Comparison of ENCODE assay signal across 8 mouse cellular contexts in genomic region chr14:25725690-25726089, GRCm38 (mm10). TPM values are rescaled to one million over a fixed set of nuclear protein-coding genes. Genes with fewer than 3 reads are reported as not detected.
DNase-seq lines count a peak whose midpoint lies in the region; ATAC-seq and TF ChIP-seq lines count a peak whose summit lies in the region.

No protein-coding gene starts in this region.

- H3K9ac ChIP-seq in embryonic facial prominence, embryonic 13.5 days = 0 out of 2 replicates have a peak overlapping the region, but pooled peaks have one; percentile 36
- H3K9ac ChIP-seq in intestine, embryonic 15.5 days = no peak overlapping the region
- H3K9ac ChIP-seq in liver, embryonic 16.5 days (ENCODE audit: low read depth, low read length) = no peak overlapping the region

- H3K4me1 ChIP-seq in kidney, adult 2 months (ENCODE audit: control insufficient read depth, insufficient read depth, low read length) = no peaks in the 10 kb centered on the region
- peaks cover 34% of the 10 kb centered on the region for H3K4me1 ChIP-seq in embryonic facial prominence, embryonic 13.5 days
- peaks cover 33% of the 10 kb centered on the region for H3K4me1 ChIP-seq in intestine, embryonic 15.5 days (replicated peaks)
- peaks cover 16% of the 10 kb centered on the region for H3K4me1 ChIP-seq in liver, embryonic 16.5 days (ENCODE audit: control insufficient read depth, low read depth, low read length)

- H3K4me2 ChIP-seq in embryonic facial prominence, embryonic 13.5 days = no peak overlapping the region
- H3K4me2 ChIP-seq in intestine, embryonic 15.5 days (replicated peaks) = no peak overlapping the region
- no peak overlapping the region for H3K4me2 ChIP-seq in liver, embryonic 16.5 days (ENCODE audit: low read depth, low read length)

- WGBS in kidney, adult 2 months = 19% methylated on average over 4 of the region's 4 CpGs
- WGBS in embryonic facial prominence, embryonic 13.5 days = 24% methylated on average over 4 of the region's 4 CpGs
- 28% methylated on average over 4 of the region's 4 CpGs for WGBS in intestine, embryonic 15.5 days
- 29% methylated on average over 4 of the region's 4 CpGs for WGBS in liver, embryonic 16.5 days (ENCODE audit: insufficient replicate concordance)

- H3K36me3 ChIP-seq in kidney, adult 2 months (ENCODE audit: control insufficient read depth, insufficient read depth, low read length) = no peaks in the 10 kb centered on the region
- peaks cover 11% of the 10 kb centered on the region for H3K36me3 ChIP-seq in embryonic facial prominence, embryonic 13.5 days
- 0 out of 2 replicates have a peak, but pooled peaks cover 3% of the 10 kb centered on the region for H3K36me3 ChIP-seq in intestine, embryonic 15.5 days
- no peaks in the 10 kb centered on the region for H3K36me3 ChIP-seq in liver, embryonic 16.5 days (ENCODE audit: control insufficient read depth, insufficient read depth)

- no peak overlapping the region for H3K27ac ChIP-seq in kidney, adult 2 months (ENCODE audit: insufficient read depth, low read depth, low read length)
- peak overlapping the region; percentile 52 for H3K27ac ChIP-seq in embryonic facial prominence, embryonic 13.5 days
- peak overlapping the region; percentile 77 for H3K27ac ChIP-seq in intestine, embryonic 15.5 days
- H3K27ac ChIP-seq in liver, embryonic 16.5 days (ENCODE audit: low read length) = peak overlapping the region; percentile 30

- no peak for TF ChIP-seq CTCF in kidney, adult 2 months (conservative IDR thresholded peaks at IDR 0.05; ENCODE audit: insufficient read depth, insufficient read length, low read depth, low read length)

- no peaks in the 10 kb centered on the region for H3K9me3 ChIP-seq in embryonic facial prominence, embryonic 13.5 days
- H3K9me3 ChIP-seq in intestine, embryonic 15.5 days = no peaks in the 10 kb centered on the region
- H3K9me3 ChIP-seq in liver, embryonic 16.5 days (replicated peaks; ENCODE audit: control insufficient read depth, low read length) = no peaks in the 10 kb centered on the region

- no peak overlapping the region for H3K4me3 ChIP-seq in kidney, adult 2 months (ENCODE audit: insufficient read depth, low read depth, low read length)
- H3K4me3 ChIP-seq in embryonic facial prominence, embryonic 13.5 days = no peak overlapping the region
- no peak overlapping the region for H3K4me3 ChIP-seq in intestine, embryonic 15.5 days (replicated peaks)
- H3K4me3 ChIP-seq in liver, embryonic 16.5 days (ENCODE audit: low read depth, low read length) = no peak overlapping the region

- DNase-seq in kidney, adult 2 months = peak; percentile 66
- no peak for DNase-seq in kidney, adult 9 months
- DNase-seq in urinary bladder, postnatal 36 days (ENCODE audit: low spot score in 2 of 2) = no peak
- no peak for DNase-seq in spleen, adult 12 weeks (ENCODE audit: low spot score)

- ATAC-seq in embryonic facial prominence, embryonic 13.5 days (ENCODE audit: insufficient number of reproducible peaks, insufficient read depth, low FRiP score, low TSS enrichment, low read depth) = no peak
- peak; percentile 48; the same call in 1 of the 2 replicates for ATAC-seq in intestine, embryonic 15.5 days
- ATAC-seq in liver, embryonic 16.5 days (ENCODE audit: low read depth) = peak; percentile 56
- no peak for ATAC-seq in megakaryocyte, adult 5-6 weeks (ENCODE audit: poor library complexity, severe bottlenecking)

- H3K27me3 ChIP-seq in kidney, adult 2 months (replicated peaks; ENCODE audit: control insufficient read depth, insufficient read depth, low read length) = no peaks in the 10 kb centered on the region
- H3K27me3 ChIP-seq in embryonic facial prominence, embryonic 13.5 days = no peaks in the 10 kb centered on the region
- no peaks in the 10 kb centered on the region for H3K27me3 ChIP-seq in intestine, embryonic 15.5 days (replicated peaks)
- H3K27me3 ChIP-seq in liver, embryonic 16.5 days (ENCODE audit: control insufficient read depth, insufficient read depth, low read depth, low read length) = no peaks in the 10 kb centered on the region

- no peak for TF ChIP-seq POLR2A in kidney, adult 2 months (IDR thresholded peaks at IDR 0.05; ENCODE audit: low read depth, low read length)

RNA-seq across cellular contexts. Expression of gene Ppif, which starts 31.7 kb away (rescaled TPM):
- 164 and 168 TPM in 2 replicates for polyA plus RNA-seq in kidney, adult 2 months (2012; rRNA removed)
- polyA plus RNA-seq in embryonic facial prominence, embryonic 13.5 days (2015; fragmentation: Nextera tagmentation; extraction: Ambion mirVana) = 31.4 and 34.1 TPM in 2 replicates
- 89.9 and 90.5 TPM in 2 replicates for polyA plus RNA-seq in intestine, embryonic 15.5 days (2015; fragmentation: Nextera tagmentation; extraction: Ambion mirVana)
- 20.5 and 26.0 TPM in 2 replicates for polyA plus RNA-seq in liver, embryonic 16.5 days (2015; fragmentation: Nextera tagmentation; extraction: Ambion mirVana)
- 27.5 and 30.6 TPM in 2 replicates for total RNA-seq in megakaryocyte, adult 5-6 weeks (2015)
- 6.1 and 9.3 TPM in 2 replicates for total RNA-seq in megakaryocyte, adult 5-6 weeks (2017)

RNA-seq across cellular contexts. Expression of gene Zcchc24, which starts 43.1 kb away (rescaled TPM):
- 12.4 TPM in 2 replicates for polyA plus RNA-seq in kidney, adult 2 months (2012; rRNA removed)
- 29.4 and 32.7 TPM in 2 replicates for polyA plus RNA-seq in embryonic facial prominence, embryonic 13.5 days (2015; fragmentation: Nextera tagmentation; extraction: Ambion mirVana)
- 20.6 and 21.0 TPM in 2 replicates for polyA plus RNA-seq in intestine, embryonic 15.5 days (2015; fragmentation: Nextera tagmentation; extraction: Ambion mirVana)
- 4.5 and 5.5 TPM in 2 replicates for polyA plus RNA-seq in liver, embryonic 16.5 days (2015; fragmentation: Nextera tagmentation; extraction: Ambion mirVana)
- 33.6 and 37.0 TPM in 2 replicates for total RNA-seq in megakaryocyte, adult 5-6 weeks (2015)
- total RNA-seq in megakaryocyte, adult 5-6 weeks (2017) = 23.2 and 24.1 TPM in 2 replicates

Comparison
In these comparisons a context has a peak if more than half of its experiments do, and no peak if none do; other contexts are left out.
1. ATAC-seq: peak in intestine, embryonic 15.5 days (single experiment) and liver, embryonic 16.5 days (single experiment); none in embryonic facial prominence, embryonic 13.5 days (single experiment) and megakaryocyte, adult 5-6 weeks (single experiment).